Comparison of ENCODE assay signal across 22 mouse cellular contexts in genomic region chr14:121262606-121263005, GRCm38 (mm10).
DNase-seq lines count a peak whose midpoint lies in the region; ATAC-seq lines count a peak whose summit lies in the region.
"Had no signal": no experiment of that assay in that cellular context is flagged by ENCODE, and none has a peak within 500 bp of the region (broad histone marks: within the 10 kb centered on the region; RNA-seq: fewer than 3 reads in every experiment).

No protein-coding gene starts in this region.

- peak overlapping the region; percentile 17; the same call in 1 of the 2 replicates for H3K27ac ChIP-seq in heart, embryonic 10.5 days
- H3K27ac ChIP-seq in neural tube, embryonic 11.5 days (ENCODE audit: low read depth, low read length) = no peak overlapping the region
- peak overlapping the region; percentile 25; the same call in 1 of the 2 replicates for H3K27ac ChIP-seq in stomach, embryonic 16.5 days (ENCODE audit: low read length)
- H3K27ac ChIP-seq: hindbrain, embryonic 14.5 days; liver, embryonic 15.5 days; midbrain, embryonic 15.5 days had no signal

- no peak overlapping the region for H3K4me2 ChIP-seq in neural tube, embryonic 11.5 days (ENCODE audit: low read depth)
- no peak overlapping the region for H3K4me2 ChIP-seq in stomach, embryonic 16.5 days (ENCODE audit: low read depth, low read length)
- H3K4me2 ChIP-seq: hindbrain, embryonic 14.5 days; liver, embryonic 15.5 days; midbrain, embryonic 15.5 days had no signal

- H3K36me3 ChIP-seq in heart, embryonic 10.5 days = peaks cover 45% of the 10 kb centered on the region
- H3K36me3 ChIP-seq in neural tube, embryonic 11.5 days (ENCODE audit: control insufficient read depth, insufficient read depth, low read length) = no peaks in the 10 kb centered on the region
- no peaks in the 10 kb centered on the region for H3K36me3 ChIP-seq in stomach, embryonic 16.5 days (ENCODE audit: control insufficient read depth, insufficient read depth, low read length)
- H3K36me3 ChIP-seq: midbrain, embryonic 15.5 days had no signal

- no peak for ATAC-seq in neural tube, embryonic 11.5 days (ENCODE audit: insufficient read depth, low FRiP score, low TSS enrichment)
- peak; percentile 50 for ATAC-seq in common myeloid progenitor, adult 5-6 weeks (replicated peaks; ENCODE audit: low read depth, poor library complexity, severe bottlenecking)
- ATAC-seq in stomach, embryonic 16.5 days (ENCODE audit: insufficient read depth, low FRiP score) = no peak
- ATAC-seq: forebrain, postnatal 0 days; midbrain, embryonic 15.5 days had no signal

- no peak for DNase-seq in heart, embryonic 10.5 days (ENCODE audit: low spot score)
- DNase-seq in heart, adult 11 months = no peak
- DNase-seq in neural tube, embryonic 11.5 days (ENCODE audit: low spot score) = peak; percentile 21
- no peak for DNase-seq in neural tube, embryonic 10.5 days (ENCODE audit: extremely low spot score, low spot score)
- DNase-seq in cerebellum, postnatal 25 days = no peak
- DNase-seq in frontal cortex, postnatal 10 days (ENCODE audit: low spot score in 2 of 2) = no peak
- DNase-seq: cerebellum, adult 9-11 months; forebrain, postnatal 0 days; heart, adult 18-20 months; heart, postnatal 14 days; kidney, adult 11 months; kidney, postnatal 10 days; layer of hippocampus, postnatal 36 days; lung, postnatal 14 days; retina, postnatal 1 day; right cerebral cortex, postnatal 4 days; thymus, postnatal 4 days had no signal

- no peak overlapping the region for H3K9ac ChIP-seq in neural tube, embryonic 11.5 days (ENCODE audit: low read length)
- peak overlapping the region; percentile 17; the same call in 1 of the 2 replicates for H3K9ac ChIP-seq in stomach, embryonic 16.5 days (ENCODE audit: low read length)
- H3K9ac ChIP-seq: forebrain, postnatal 0 days; hindbrain, embryonic 14.5 days; liver, embryonic 15.5 days; midbrain, embryonic 15.5 days had no signal

- 66% methylated on average over 4 of the region's 4 CpGs for WGBS in heart, embryonic 10.5 days
- whole genome bisulfite sequencing in neural tube, embryonic 11.5 days = 75% methylated on average over 4 of the region's 4 CpGs
- 58% methylated on average over 4 of the region's 4 CpGs for WGBS in stomach, embryonic 16.5 days

- no peaks in the 10 kb centered on the region for H3K9me3 ChIP-seq in heart, embryonic 10.5 days
- H3K9me3 ChIP-seq in neural tube, embryonic 11.5 days (ENCODE audit: control insufficient read depth, low read length) = no peaks in the 10 kb centered on the region
- H3K9me3 ChIP-seq in stomach, embryonic 16.5 days (replicated peaks; ENCODE audit: control insufficient read depth, low read length) = no peaks in the 10 kb centered on the region
- H3K9me3 ChIP-seq: liver, embryonic 15.5 days; midbrain, embryonic 15.5 days had no signal

- no peak overlapping the region for H3K4me3 ChIP-seq in heart, embryonic 10.5 days
- H3K4me3 ChIP-seq in neural tube, embryonic 11.5 days (ENCODE audit: low read depth, low read length) = no peak overlapping the region
- no peak overlapping the region for H3K4me3 ChIP-seq in stomach, embryonic 16.5 days (replicated peaks; ENCODE audit: low read length)
- H3K4me3 ChIP-seq: liver, embryonic 15.5 days; midbrain, embryonic 15.5 days had no signal

- H3K27me3 ChIP-seq in heart, embryonic 10.5 days (ENCODE audit: insufficient read depth, poor library complexity, severe bottlenecking) = no peaks in the 10 kb centered on the region
- H3K27me3 ChIP-seq in neural tube, embryonic 11.5 days (ENCODE audit: control insufficient read depth, insufficient read depth, low read length) = no peaks in the 10 kb centered on the region
- H3K27me3 ChIP-seq in stomach, embryonic 16.5 days (ENCODE audit: control insufficient read depth, insufficient read depth, low read length) = no peaks in the 10 kb centered on the region
- H3K27me3 ChIP-seq: liver, embryonic 15.5 days; midbrain, embryonic 15.5 days had no signal

- H3K4me1 ChIP-seq in heart, embryonic 10.5 days = peaks cover 42% of the 10 kb centered on the region
- H3K4me1 ChIP-seq in neural tube, embryonic 11.5 days (ENCODE audit: control insufficient read depth, insufficient read depth, low read length) = no peaks in the 10 kb centered on the region
- H3K4me1 ChIP-seq in stomach, embryonic 16.5 days (ENCODE audit: control insufficient read depth, insufficient read depth, low read length) = peaks cover 17% of the 10 kb centered on the region
- H3K4me1 ChIP-seq: midbrain, embryonic 15.5 days had no signal
